Mouse (Mus musculus) monocyte, adult 5-6 weeks (primary cell): ENCODE measurements around the gene Gbp4. TPM values are rescaled to one million over a fixed set of nuclear protein-coding genes. Genes with fewer than 3 reads are reported as not detected.
A peak's percentile ranks its signal among the peaks of the same experiment; 100 is the strongest.
"Not testable (repeated sequence)": the region's sequence is repeated elsewhere in the genome, so short reads cannot be mapped to it uniquely, and the experiment has no call there.

ENCODE experiments used
- ATAC-seq: fragments of 153-309, 156-312 bp; replicated peaks from 2 replicates; pipeline ENCODE4 v1.8.0; 2017; ENCODE audit warnings: mild to moderate bottlenecking; ENCODE audit not compliant: low TSS enrichment, insufficient number of reproducible peaks, severe bottlenecking, poor library complexity, low FRiP score
- total RNA-seq: library from RNA; stranded (forward); fragments of 200-1000, 200-491, 200-594 nt; gene quantifications from 3 replicates; pipeline ENCODE4 v1.2.3, GENCODE M21; 2017

Gbp4 gene
- 22.6 to 80.8 TPM (median 23.8 TPM) in 3 replicates for total RNA-seq

- ATAC-seq = peak; percentile 74; the same call in 1 of the 2 replicates
Observed at GRCm38 (mm10) chr5:105139409-105140088, at the start of gene Gbp4, which contains the start of the genes Gbp9 and Gbp8. Gene Gbp4, minus strand, starts transcription at chr5:105139586. Gene Gbp9, minus strand, starts transcription at chr5:105139539. Gene Gbp8, minus strand, starts transcription at chr5:105139540.

GRCm38 (mm10) chr5:105181446-105181845 is 42.1 kb upstream of the Gbp4 start:
- no peak for ATAC-seq

- ATAC-seq = no peak
Observed at GRCm38 (mm10) chr5:105156582-105156981, 17.2 kb upstream of the Gbp4 start.

GRCm38 (mm10) chr5:105154049-105154448 is 14.7 kb upstream of the Gbp4 start:
- ATAC-seq = no peak

- not testable (repeated sequence) for ATAC-seq
Observed at GRCm38 (mm10) chr5:105148062-105148461, 8.7 kb upstream of the Gbp4 start.

- no peak for ATAC-seq
Observed at GRCm38 (mm10) chr5:105146447-105146846, 7.1 kb upstream of the Gbp4 start.

- not testable (repeated sequence) for ATAC-seq
Observed at GRCm38 (mm10) chr5:105145731-105146130, 6.3 kb upstream of the Gbp4 start.

- not testable (repeated sequence) for ATAC-seq
Observed at GRCm38 (mm10) chr5:105140089-105140810, 864 bp upstream of the Gbp4 start.

GRCm38 (mm10) chr5:105138906-105139305 is 480 bp downstream of the Gbp4 start:
- ATAC-seq = no peak

- not testable (repeated sequence) for ATAC-seq
Observed at GRCm38 (mm10) chr5:105136706-105137304, 2.6 kb downstream of the Gbp4 start.

- not testable (repeated sequence) for ATAC-seq
Observed at GRCm38 (mm10) chr5:105121731-105122130, 17.7 kb downstream of the Gbp4 start.

- no peak for ATAC-seq
Observed at GRCm38 (mm10) chr5:105115740-105116139, 23.6 kb downstream of the Gbp4 start.

GRCm38 (mm10) chr5:105114696-105115095 is 24.7 kb downstream of the Gbp4 start:
- ATAC-seq = no peak

- ATAC-seq = no peak
Observed at GRCm38 (mm10) chr5:105113656-105114055, 25.7 kb downstream of the Gbp4 start.

- ATAC-seq = peak; percentile 87
Observed at GRCm38 (mm10) chr5:105110271-105110852, 29.0 kb downstream of the Gbp4 start.

GRCm38 (mm10) chr5:105109775-105110174 is 29.6 kb downstream of the Gbp4 start:
- ATAC-seq = not testable (repeated sequence)

- ATAC-seq = not testable (repeated sequence)
Observed at GRCm38 (mm10) chr5:105105689-105106088, 33.7 kb downstream of the Gbp4 start.

- no peak for ATAC-seq
Observed at GRCm38 (mm10) chr5:105081900-105082299, 57.5 kb downstream of the Gbp4 start.

- ATAC-seq = not testable (repeated sequence)
Observed at GRCm38 (mm10) chr5:105068356-105068755, 71.0 kb downstream of the Gbp4 start.
